Mouse (Mus musculus): ENCODE data around the gene Sv2a. TPM values are rescaled to one million over a fixed set of nuclear protein-coding genes. Genes with fewer than 3 reads are reported as not detected.
"Not testable (repeated sequence)": the region's sequence is repeated elsewhere in the genome, so short reads cannot be mapped to it uniquely, and the experiment has no call there.

Sv2a gene
- polyA plus RNA-seq, 1 experiment = 0.54 TPM

DNA sequence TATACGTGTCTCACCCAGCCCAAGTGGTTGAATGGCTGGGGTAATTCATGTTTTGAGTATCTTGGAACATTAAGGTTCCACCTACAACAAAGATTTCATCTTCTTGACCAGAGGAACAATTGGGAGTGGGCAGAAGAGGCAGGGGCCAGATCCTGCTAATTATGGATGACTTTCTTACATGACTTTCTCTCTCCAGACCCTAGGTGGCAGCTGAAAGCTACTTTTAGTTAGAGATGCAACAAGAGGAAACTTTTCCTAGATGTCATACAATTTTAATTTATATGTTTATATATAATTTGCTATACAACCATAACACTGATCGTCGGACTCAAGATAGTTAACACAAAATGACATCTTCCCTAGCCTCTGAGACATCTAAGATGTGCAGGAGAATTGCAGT is 26.9 kb downstream of the Sv2a start:
- TF ChIP-seq POLR2A (IDR thresholded peaks at IDR 0.05; ENCODE audit: control insufficient read depth, low read depth, low read length) (no peak), CTCF (IDR thresholded peaks at IDR 0.05; ENCODE audit: control insufficient read depth, insufficient read depth, insufficient replicate concordance, low read depth, low read length) (no peak)
- Histone ChIP-seq H3K4me1 (ENCODE audit: control insufficient read depth, insufficient read depth, low read length) (peaks cover 2% of the 10 kb centered on the region), H3K27me3 (ENCODE audit: control insufficient read depth, insufficient read depth, low read length) (no peaks in the 10 kb centered on the region), H3K27ac (ENCODE audit: control insufficient read depth, insufficient read depth, low read depth, low read length) (no peak overlapping the region), H3K4me3 (ENCODE audit: control insufficient read depth, low read depth, low read length) (peak overlapping the region; percentile 49; the same call in 1 of the 2 replicates), H3K36me3 (ENCODE audit: control insufficient read depth, insufficient read depth, low read length) (no peaks in the 10 kb centered on the region)

DNA sequence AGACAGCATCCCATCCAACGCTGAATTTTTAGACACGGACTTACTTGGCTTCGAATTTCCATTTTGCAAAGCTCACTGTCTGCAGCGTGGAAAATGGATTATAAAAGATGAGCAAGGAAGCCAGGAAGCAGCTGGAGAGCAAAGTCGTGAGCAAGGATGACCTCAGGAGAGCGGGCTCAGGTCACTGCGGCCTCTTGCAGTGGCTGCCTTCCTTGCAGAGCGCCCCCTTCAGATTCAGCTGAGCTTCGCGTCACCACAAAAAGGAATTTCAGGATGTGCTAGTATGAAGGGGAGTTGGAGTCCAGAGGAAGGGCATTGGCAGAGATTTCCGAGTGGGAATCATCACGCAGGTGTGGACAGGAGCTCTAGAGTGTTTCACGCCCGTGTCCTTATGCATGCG is 28.3 kb downstream of the Sv2a start:
- TF ChIP-seq POLR2A (IDR thresholded peaks at IDR 0.05; ENCODE audit: control insufficient read depth, low read depth, low read length) (no peak), CTCF (IDR thresholded peaks at IDR 0.05; ENCODE audit: control insufficient read depth, insufficient read depth, insufficient replicate concordance, low read depth, low read length) (peak; percentile 26; the same call in 1 of the 2 replicates)
- no peak overlapping the region for H3K27ac ChIP-seq (ENCODE audit: control insufficient read depth, insufficient read depth, low read depth, low read length)
- no peaks in the 10 kb centered on the region for H3K36me3 ChIP-seq (ENCODE audit: control insufficient read depth, insufficient read depth, low read length)
- peaks cover 2% of the 10 kb centered on the region for H3K4me1 ChIP-seq (ENCODE audit: control insufficient read depth, insufficient read depth, low read length)
- no peaks in the 10 kb centered on the region for H3K27me3 ChIP-seq (ENCODE audit: control insufficient read depth, insufficient read depth, low read length)
- peak overlapping the region; percentile 24 for H3K4me3 ChIP-seq (ENCODE audit: control insufficient read depth, low read depth, low read length)

DNA sequence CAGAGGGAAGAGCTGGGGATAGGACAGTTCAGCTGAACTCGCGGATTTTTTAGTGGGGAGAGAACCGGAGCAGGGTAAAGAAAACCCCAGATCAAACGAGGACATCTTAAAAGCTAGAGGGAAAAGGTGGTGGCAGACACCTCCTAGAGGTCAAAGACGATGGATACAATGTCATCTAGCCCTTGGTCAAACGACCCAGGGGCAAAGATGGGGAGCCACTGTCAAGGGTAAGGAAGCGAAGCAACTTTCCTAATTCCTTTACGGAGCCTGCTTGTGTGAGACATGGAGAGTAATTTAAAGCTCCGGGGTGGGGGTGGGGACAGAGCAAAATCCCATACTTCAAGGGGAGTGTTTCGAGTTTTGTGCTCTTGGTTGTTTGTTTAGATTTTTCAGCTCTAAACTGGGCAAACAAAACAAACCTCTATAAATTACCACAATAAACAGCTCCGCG is 38.3 kb downstream of the Sv2a start:
- H3K27ac ChIP-seq (ENCODE audit: control insufficient read depth, insufficient read depth, low read depth, low read length) = peak overlapping the region; percentile 83
- H3K4me1 ChIP-seq (ENCODE audit: control insufficient read depth, insufficient read depth, low read length) = peaks cover 2% of the 10 kb centered on the region
- no peaks in the 10 kb centered on the region for H3K36me3 ChIP-seq (ENCODE audit: control insufficient read depth, insufficient read depth, low read length)
- no peaks in the 10 kb centered on the region for H3K27me3 ChIP-seq (ENCODE audit: control insufficient read depth, insufficient read depth, low read length)
- H3K4me3 ChIP-seq (ENCODE audit: control insufficient read depth, low read depth, low read length) = peak overlapping the region; percentile 86
- TF ChIP-seq CTCF (IDR thresholded peaks at IDR 0.05; ENCODE audit: control insufficient read depth, insufficient read depth, insufficient replicate concordance, low read depth, low read length) (no peak), POLR2A (IDR thresholded peaks at IDR 0.05; ENCODE audit: control insufficient read depth, low read depth, low read length) (no peak)

DNA sequence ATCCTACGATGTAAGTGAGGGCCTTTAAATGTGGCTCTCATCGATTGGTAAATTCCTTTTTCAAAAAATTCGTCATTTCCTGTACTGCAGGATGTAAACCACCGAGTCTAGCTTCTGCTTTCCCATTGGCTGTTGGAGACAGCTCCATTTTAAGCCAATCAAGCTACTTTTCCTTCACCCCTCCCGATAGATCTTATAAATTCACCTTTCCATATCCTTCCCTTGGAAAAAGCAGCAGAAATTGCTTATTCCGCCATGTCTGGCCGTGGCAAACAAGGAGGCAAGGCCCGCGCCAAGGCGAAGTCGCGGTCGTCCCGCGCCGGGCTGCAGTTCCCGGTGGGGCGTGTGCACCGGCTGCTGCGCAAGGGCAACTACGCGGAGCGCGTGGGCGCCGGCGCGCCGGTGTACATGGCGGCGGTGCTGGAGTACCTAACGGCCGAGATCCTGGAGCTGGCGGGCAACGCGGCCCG is 38.7 kb downstream of the Sv2a start, which contains the start of the genes Bola1 and Hist2h2ab:
Gene Bola1 (minus strand): TSS at position 49 of the 470 bp plus-strand sequence.
Gene Hist2h2ab (plus strand): TSS at position 205 of the 470 bp plus-strand sequence.
- Histone ChIP-seq H3K4me1 (ENCODE audit: control insufficient read depth, insufficient read depth, low read length) (peaks cover 2% of the 10 kb centered on the region), H3K4me3 (ENCODE audit: control insufficient read depth, low read depth, low read length) (peak within 1 kb of the TSS; percentile 86), H3K27me3 (ENCODE audit: control insufficient read depth, insufficient read depth, low read length) (no peaks in the 10 kb centered on the region), H3K36me3 (ENCODE audit: control insufficient read depth, insufficient read depth, low read length) (no peaks in the 10 kb centered on the region), H3K27ac (ENCODE audit: control insufficient read depth, insufficient read depth, low read depth, low read length) (peak within 1 kb of the TSS; percentile 83)
- TF ChIP-seq CTCF (IDR thresholded peaks at IDR 0.05; ENCODE audit: control insufficient read depth, insufficient read depth, insufficient replicate concordance, low read depth, low read length) = no peak
- TF ChIP-seq POLR2A (IDR thresholded peaks at IDR 0.05; ENCODE audit: control insufficient read depth, low read depth, low read length) = peak; percentile 59; the same call in 1 of the 2 replicates

DNA sequence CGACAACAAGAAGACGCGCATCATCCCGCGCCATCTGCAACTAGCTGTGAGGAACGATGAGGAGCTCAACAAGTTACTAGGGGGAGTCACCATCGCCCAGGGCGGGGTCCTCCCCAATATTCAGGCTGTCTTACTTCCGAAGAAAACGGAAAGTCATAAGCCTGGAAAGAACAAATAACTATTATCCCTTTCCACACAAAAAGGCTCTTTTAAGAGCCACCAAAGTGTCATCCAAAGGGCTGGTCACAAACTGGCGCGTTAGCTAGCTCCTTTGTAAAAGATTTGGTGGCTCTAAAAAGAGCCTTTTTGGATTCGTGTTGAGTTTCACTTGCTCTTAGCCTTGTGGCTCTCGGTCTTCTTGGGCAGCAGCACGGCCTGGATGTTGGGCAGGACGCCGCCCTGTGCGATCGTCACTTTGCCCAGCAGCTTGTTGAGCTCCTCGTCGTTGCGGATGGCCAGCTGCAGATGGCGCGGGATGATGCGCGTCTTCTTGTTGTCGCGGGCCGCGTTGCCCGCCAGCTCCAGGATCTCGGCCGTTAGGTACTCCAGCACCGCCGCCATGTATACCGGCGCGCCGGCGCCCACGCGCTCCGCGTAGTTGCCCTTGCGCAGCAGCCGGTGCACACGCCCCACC is 39.3 kb downstream of the Sv2a start:
- peak; percentile 64 for TF ChIP-seq POLR2A (IDR thresholded peaks at IDR 0.05; ENCODE audit: control insufficient read depth, low read depth, low read length)
- not testable (repeated sequence) for H3K27me3 ChIP-seq (ENCODE audit: control insufficient read depth, insufficient read depth, low read length); H3K36me3 ChIP-seq (ENCODE audit: control insufficient read depth, insufficient read depth, low read length); H3K4me1 ChIP-seq (ENCODE audit: control insufficient read depth, insufficient read depth, low read length)
- Histone ChIP-seq H3K27ac (ENCODE audit: control insufficient read depth, insufficient read depth, low read depth, low read length) (peak overlapping the region; percentile 83), H3K4me3 (ENCODE audit: control insufficient read depth, low read depth, low read length) (peak overlapping the region; percentile 86)

DNA sequence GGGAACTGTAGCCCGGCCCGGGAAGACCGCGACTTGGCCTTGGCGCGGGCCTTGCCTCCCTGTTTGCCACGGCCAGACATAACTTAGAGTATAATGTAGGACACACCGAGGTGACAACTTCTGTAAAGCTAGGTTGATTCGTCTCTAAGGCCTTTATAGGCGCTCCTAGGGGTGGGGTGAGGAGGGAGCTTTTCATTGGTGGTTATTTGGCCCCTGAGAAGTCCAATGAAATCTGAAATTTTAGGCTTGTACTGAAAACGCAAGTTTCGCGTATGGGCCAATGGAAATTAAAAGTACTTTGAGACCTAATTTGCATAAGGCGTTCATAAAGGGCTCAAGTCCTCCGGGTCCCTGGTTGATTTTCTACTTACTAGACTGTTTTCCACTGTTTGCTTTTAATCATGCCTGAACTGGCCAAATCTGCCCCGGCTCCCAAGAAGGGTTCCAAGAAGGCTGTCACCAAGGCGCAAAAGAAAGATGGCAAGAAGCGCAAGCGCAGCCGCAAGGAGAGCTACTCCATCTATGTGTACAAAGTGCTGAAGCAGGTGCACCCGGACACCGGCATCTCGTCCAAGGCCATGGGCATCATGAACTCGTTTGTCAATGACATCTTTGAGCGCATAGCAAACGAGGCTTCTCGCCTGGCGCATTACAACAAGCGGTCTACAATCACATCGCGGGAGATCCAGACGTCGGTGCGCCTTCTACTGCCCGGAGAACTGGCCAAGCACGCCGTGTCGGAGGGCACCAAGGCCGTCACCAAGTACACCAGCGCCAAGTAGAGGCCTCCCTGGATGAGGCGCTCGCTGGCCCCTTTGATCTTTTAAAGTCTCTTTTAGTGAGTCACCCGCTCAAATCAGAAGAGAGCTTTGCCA is 40.1 kb downstream of the Sv2a start, which contains the start of the genes Hist2h2ac and Hist2h2be:
Gene Hist2h2ac (minus strand): TSS at position 116 of the 875 bp plus-strand sequence.
Gene Hist2h2be (plus strand): TSS at position 355 of the 875 bp plus-strand sequence.
- peak within 1 kb of the TSS; percentile 83 for H3K27ac ChIP-seq (ENCODE audit: control insufficient read depth, insufficient read depth, low read depth, low read length)
- H3K4me1 ChIP-seq (ENCODE audit: control insufficient read depth, insufficient read depth, low read length) = peaks cover 2% of the 10 kb centered on the region
- peak within 1 kb of the TSS; percentile 86 for H3K4me3 ChIP-seq (ENCODE audit: control insufficient read depth, low read depth, low read length)
- no peaks in the 10 kb centered on the region for H3K27me3 ChIP-seq (ENCODE audit: control insufficient read depth, insufficient read depth, low read length)
- TF ChIP-seq CTCF (IDR thresholded peaks at IDR 0.05; ENCODE audit: control insufficient read depth, insufficient read depth, insufficient replicate concordance, low read depth, low read length) = no peak
- TF ChIP-seq POLR2A (IDR thresholded peaks at IDR 0.05; ENCODE audit: control insufficient read depth, low read depth, low read length) = 0 out of 2 replicates have a peak, but pooled peaks have one; percentile 54
- H3K36me3 ChIP-seq (ENCODE audit: control insufficient read depth, insufficient read depth, low read length) = no peaks in the 10 kb centered on the region

DNA sequence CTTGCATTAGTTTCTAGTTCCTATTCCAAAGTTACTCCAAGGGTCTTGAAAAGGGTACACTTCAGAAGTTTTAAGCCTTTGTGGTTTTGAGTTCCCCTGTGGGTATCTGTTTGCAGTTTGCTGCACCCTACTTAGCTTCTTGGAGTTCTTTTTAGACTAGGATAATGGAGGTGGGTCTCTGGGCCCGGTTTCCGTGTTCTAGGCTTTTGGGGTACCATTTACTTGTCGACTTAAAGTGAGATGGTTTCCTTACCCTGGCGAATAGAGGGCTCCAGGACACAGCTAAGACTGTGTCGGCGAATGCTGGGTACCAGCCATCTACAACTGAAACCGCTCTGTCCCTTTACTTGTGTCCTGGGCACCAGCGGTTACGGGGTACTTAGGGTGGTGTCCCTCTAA is 40.7 kb downstream of the Sv2a start:
- TF ChIP-seq CTCF (IDR thresholded peaks at IDR 0.05; ENCODE audit: control insufficient read depth, insufficient read depth, insufficient replicate concordance, low read depth, low read length) (no peak), POLR2A (IDR thresholded peaks at IDR 0.05; ENCODE audit: control insufficient read depth, low read depth, low read length) (no peak)
- Histone ChIP-seq H3K36me3 (ENCODE audit: control insufficient read depth, insufficient read depth, low read length) (no peaks in the 10 kb centered on the region), H3K4me3 (ENCODE audit: control insufficient read depth, low read depth, low read length) (peak overlapping the region; percentile 86), H3K27me3 (ENCODE audit: control insufficient read depth, insufficient read depth, low read length) (no peaks in the 10 kb centered on the region), H3K27ac (ENCODE audit: control insufficient read depth, insufficient read depth, low read depth, low read length) (peak overlapping the region; percentile 83; the same call in 1 of the 2 replicates), H3K4me1 (ENCODE audit: control insufficient read depth, insufficient read depth, low read length) (peaks cover 2% of the 10 kb centered on the region)

Data from testis, adult 2 months (tissue).